Mouse (Mus musculus) embryonic facial prominence, embryonic 15.5 days (tissue): ENCODE measurements around the gene Ppox. TPM values are rescaled to one million over a fixed set of nuclear protein-coding genes. Genes with fewer than 3 reads are reported as not detected.

Experiments used
- ATAC-seq: fragments of 200-750 bp; cut with Nextera tagmentation; 2 replicates; pipeline ENCODE4 v1.8.0; 2017; ENCODE audit warnings: low read depth, moderate TSS enrichment; ENCODE audit not compliant: insufficient number of reproducible peaks, low FRiP score, low TSS enrichment
- H3K27ac ChIP-seq: fragments of 300-500 bp; sonication (generic); replicated peaks from 2 replicates; pipeline ENCODE4 v1.5.1; 2015; ENCODE audit warnings: mild to moderate bottlenecking, inconsistent platforms
- H3K27me3 ChIP-seq: fragments of 300-500 bp; sonication (generic); 2 replicates; pipeline ENCODE4 v1.6.1; 2015; ENCODE audit warnings: inconsistent platforms
- H3K36me3 ChIP-seq: fragments of 300-500 bp; sonication (generic); 2 replicates; pipeline ENCODE4 v1.6.1; 2015; ENCODE audit warnings: mild to moderate bottlenecking, inconsistent platforms
- H3K4me1 ChIP-seq: fragments of 300-500 bp; sonication (generic); 2 replicates; pipeline ENCODE4 v1.6.1; 2015; ENCODE audit warnings: inconsistent platforms
- H3K4me2 ChIP-seq: fragments of 300-500 bp; sonication (generic); replicated peaks from 2 replicates; pipeline ENCODE4 v1.6.1; 2015; ENCODE audit warnings: mild to moderate bottlenecking, inconsistent platforms
- H3K4me3 ChIP-seq: fragments of 300-500 bp; sonication (generic); replicated peaks from 2 replicates; pipeline ENCODE4 v1.5.1; 2015; ENCODE audit warnings: mild to moderate bottlenecking, inconsistent platforms
- H3K9ac ChIP-seq: fragments of 300-500 bp; sonication (generic); 2 replicates; pipeline ENCODE4 v1.6.1; 2015; ENCODE audit warnings: inconsistent platforms
- H3K9me3 ChIP-seq: fragments of 300-500 bp; sonication (generic); replicated peaks from 2 replicates; pipeline ENCODE4 v1.6.1; 2016; ENCODE audit warnings: inconsistent platforms
- WGBS: fragments of 180-500 bp; shearing (Covaris S2); methylation state at CpG from one replicate; pipeline ENCODE4 v1.1.7; 2015; 5-methylcytosine and 5-hydroxymethylcytosine counted together
- polyA plus RNA-seq: library from polyadenylated mRNA; unstranded; fragments of >200 nt; fragmentation: Nextera tagmentation; extraction: Ambion mirVana; gene quantifications from 2 replicates; pipeline ENCODE4 v1.2.1, GENCODE M21; 2015

Gene Ppox
- polyA plus RNA-seq, 1 experiment from 2014 or later = 58.2 TPM

GRCm38 (mm10) chr1:171263666-171264461, 17.1 kb downstream of the Ppox start:
- peaks cover 17% of the 10 kb centered on the region for H3K4me1 ChIP-seq
- no peaks in the 10 kb centered on the region for H3K27me3 ChIP-seq
- no peaks in the 10 kb centered on the region for H3K9me3 ChIP-seq
- peak overlapping the region; percentile 46; the same call in 1 of the 2 replicates for H3K4me2 ChIP-seq
- peak overlapping the region; percentile 91 for H3K27ac ChIP-seq
- no peak for ATAC-seq
- H3K4me3 ChIP-seq = no peak overlapping the region
- peaks cover 10% of the 10 kb centered on the region; the same call in 1 of the 2 replicates for H3K36me3 ChIP-seq
- no peak overlapping the region for H3K9ac ChIP-seq
- 76% methylated on average over 3 of the region's 3 CpGs for WGBS

- WGBS = 0% methylated on average over 2 of the region's 2 CpGs
- H3K4me2 ChIP-seq = peak overlapping the region; percentile 46
Measured at GRCm38 (mm10) chr1:171263185-171263611, 17.8 kb downstream of the Ppox start.

GRCm38 (mm10) chr1:171262594-171263130, 18.3 kb downstream of the Ppox start:
- Histone ChIP-seq H3K4me1 (peaks cover 17% of the 10 kb centered on the region), H3K36me3 (peaks cover 19% of the 10 kb centered on the region), H3K27me3 (no peaks in the 10 kb centered on the region), H3K9ac (peak overlapping the region; percentile 7; the same call in 1 of the 2 replicates), H3K9me3 (no peaks in the 10 kb centered on the region), H3K4me3 (peak overlapping the region; percentile 25), H3K4me2 (peak overlapping the region; percentile 46), H3K27ac (peak overlapping the region; percentile 91)
- peak; percentile 88 for ATAC-seq
- 2% methylated on average over 8 of the region's 8 CpGs for WGBS

More at GRCm38 (mm10) chr1:171263185-171263611, 17.8 kb downstream of the Ppox start:
- peaks cover 14% of the 10 kb centered on the region; the same call in 1 of the 2 replicates for H3K36me3 ChIP-seq
- peaks cover 17% of the 10 kb centered on the region for H3K4me1 ChIP-seq
- H3K27me3 ChIP-seq = no peaks in the 10 kb centered on the region
- H3K4me3 ChIP-seq = peak overlapping the region; percentile 25
- peak; percentile 88 for ATAC-seq
- no peaks in the 10 kb centered on the region for H3K9me3 ChIP-seq
- no peak overlapping the region for H3K9ac ChIP-seq
- peak overlapping the region; percentile 91 for H3K27ac ChIP-seq

- no peak overlapping the region for H3K9ac ChIP-seq
- H3K36me3 ChIP-seq = peaks cover 36% of the 10 kb centered on the region
- H3K4me3 ChIP-seq = no peak overlapping the region
- H3K9me3 ChIP-seq = no peaks in the 10 kb centered on the region
- no peak overlapping the region; the same call in 1 of the 2 replicates for H3K27ac ChIP-seq
- no peak for ATAC-seq
- no peak overlapping the region for H3K4me2 ChIP-seq
- H3K4me1 ChIP-seq = peaks cover 19% of the 10 kb centered on the region
- 80% methylated on average over 3 of the region's 3 CpGs for WGBS
- no peaks in the 10 kb centered on the region for H3K27me3 ChIP-seq
Measured at GRCm38 (mm10) chr1:171260316-171260715, 20.7 kb downstream of the Ppox start.

- H3K27ac ChIP-seq = no peak overlapping the region
- H3K4me3 ChIP-seq = no peak overlapping the region
- no peak overlapping the region for H3K9ac ChIP-seq
- H3K4me2 ChIP-seq = no peak overlapping the region
- no peak for ATAC-seq
- H3K9me3 ChIP-seq = no peaks in the 10 kb centered on the region
- H3K4me1 ChIP-seq = peaks cover 21% of the 10 kb centered on the region
- 80% methylated on average over 17 of the region's 17 CpGs for WGBS
- peaks cover 46% of the 10 kb centered on the region for H3K36me3 ChIP-seq
- no peaks in the 10 kb centered on the region for H3K27me3 ChIP-seq
Measured at GRCm38 (mm10) chr1:171258921-171259320, 22.1 kb downstream of the Ppox start.

- peaks cover 25% of the 10 kb centered on the region for H3K4me1 ChIP-seq
- H3K4me3 ChIP-seq = no peak overlapping the region
- H3K27ac ChIP-seq = no peak overlapping the region
- H3K9me3 ChIP-seq = no peaks in the 10 kb centered on the region
- H3K4me2 ChIP-seq = no peak overlapping the region
- WGBS = 89% methylated on average over 9 of the region's 9 CpGs
- H3K9ac ChIP-seq = no peak overlapping the region
- H3K36me3 ChIP-seq = peaks cover 48% of the 10 kb centered on the region
- no peaks in the 10 kb centered on the region for H3K27me3 ChIP-seq
- ATAC-seq = no peak
Measured at GRCm38 (mm10) chr1:171257781-171258180, 23.2 kb downstream of the Ppox start.

- Histone ChIP-seq H3K4me3 (no peak overlapping the region), H3K9me3 (no peaks in the 10 kb centered on the region), H3K4me2 (no peak overlapping the region), H3K36me3 (peaks cover 48% of the 10 kb centered on the region), H3K4me1 (peaks cover 26% of the 10 kb centered on the region), H3K9ac (no peak overlapping the region), H3K27me3 (no peaks in the 10 kb centered on the region), H3K27ac (no peak overlapping the region)
- ATAC-seq = no peak
- WGBS = 69% methylated on average over 15 of the region's 15 CpGs
Measured at GRCm38 (mm10) chr1:171256937-171257548, 23.9 kb downstream of the Ppox start.

- no peak overlapping the region for H3K27ac ChIP-seq
- H3K9ac ChIP-seq = peak overlapping the region; percentile 18; the same call in 1 of the 2 replicates
- no peak for ATAC-seq
- no peaks in the 10 kb centered on the region for H3K27me3 ChIP-seq
- no peak overlapping the region for H3K4me3 ChIP-seq
- H3K36me3 ChIP-seq = peaks cover 48% of the 10 kb centered on the region
- H3K4me1 ChIP-seq = peaks cover 30% of the 10 kb centered on the region
- no peaks in the 10 kb centered on the region for H3K9me3 ChIP-seq
- 86% methylated on average over 24 of the region's 24 CpGs for WGBS
- no peak overlapping the region for H3K4me2 ChIP-seq
Measured at GRCm38 (mm10) chr1:171256095-171256818, 24.7 kb downstream of the Ppox start.

- no peak for ATAC-seq
- WGBS = 32% methylated on average over 17 of the region's 17 CpGs
Measured at GRCm38 (mm10) chr1:171252415-171252814, 28.6 kb downstream of the Ppox start.

GRCm38 (mm10) chr1:171251594-171252324, 29.2 kb downstream of the Ppox start:
- peak overlapping the region; percentile 97 for H3K27ac ChIP-seq
- H3K4me1 ChIP-seq = peaks cover 70% of the 10 kb centered on the region
- no peaks in the 10 kb centered on the region for H3K27me3 ChIP-seq
- peaks cover 25% of the 10 kb centered on the region for H3K36me3 ChIP-seq
- WGBS = 3% methylated on average over 13 of the region's 13 CpGs
- peak overlapping the region; percentile 31 for H3K9ac ChIP-seq
- H3K4me3 ChIP-seq = peak overlapping the region; percentile 50
- H3K9me3 ChIP-seq = no peaks in the 10 kb centered on the region
- peak overlapping the region; percentile 74 for H3K4me2 ChIP-seq
- peak; percentile 77 for ATAC-seq

More at GRCm38 (mm10) chr1:171252415-171252814, 28.6 kb downstream of the Ppox start:
- Histone ChIP-seq H3K9ac (peak overlapping the region; percentile 21), H3K4me3 (peak overlapping the region; percentile 50), H3K4me1 (peaks cover 68% of the 10 kb centered on the region), H3K4me2 (peak overlapping the region; percentile 74), H3K36me3 (peaks cover 26% of the 10 kb centered on the region), H3K9me3 (no peaks in the 10 kb centered on the region), H3K27me3 (no peaks in the 10 kb centered on the region), H3K27ac (peak overlapping the region; percentile 97)
